Comparison of ENCODE assay signal across 7 mouse cellular contexts in the genomic region with DNA sequence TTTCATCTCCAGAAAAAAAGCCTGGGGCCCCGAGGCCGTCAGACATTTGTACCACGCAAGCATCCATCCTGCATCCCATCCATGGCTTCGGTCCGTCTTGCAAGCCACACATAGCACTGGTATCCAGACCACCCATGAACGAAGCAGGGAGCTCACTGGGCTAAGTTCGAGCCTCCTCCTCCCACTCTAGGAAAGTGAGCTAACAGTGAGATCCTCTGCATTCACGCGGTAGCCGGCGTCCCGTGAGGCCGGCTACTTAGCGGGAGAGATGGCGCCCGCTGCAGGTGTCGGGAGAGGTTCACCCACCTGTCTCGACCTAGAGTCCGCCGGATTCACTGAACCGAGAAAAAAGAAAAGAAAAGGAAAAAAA. TPM values are rescaled to one million over a fixed set of nuclear protein-coding genes. Genes with fewer than 3 reads are reported as not detected.
DNase-seq lines count a peak whose midpoint lies in the region; ATAC-seq and TF ChIP-seq lines count a peak whose summit lies in the region.

No protein-coding gene starts in this region.

- peak; percentile 53 for ATAC-seq in erythroid progenitor cell, adult 5-6 weeks (replicated peaks; ENCODE audit: low FRiP score, poor library complexity, severe bottlenecking)
- ATAC-seq in limb, embryonic 14.5 days (ENCODE audit: low FRiP score, low read depth): 0 out of 2 replicates have a peak, but pooled peaks have one; percentile 5
- no peak for ATAC-seq in monocyte, adult 5-6 weeks (replicated peaks; ENCODE audit: insufficient number of reproducible peaks, low FRiP score, low TSS enrichment, poor library complexity, severe bottlenecking)

- peak overlapping the region; percentile 60 for H3K4me2 ChIP-seq in limb, embryonic 14.5 days (replicated peaks; ENCODE audit: low read depth, low read length, severe bottlenecking)

- H3K9ac ChIP-seq in limb, embryonic 14.5 days (ENCODE audit: low read depth, low read length, severe bottlenecking): peak overlapping the region; percentile 77

- H3K9me3 ChIP-seq in limb, embryonic 14.5 days (ENCODE audit: control insufficient read depth, low read length): no peaks in the 10 kb centered on the region

- no peak for TF ChIP-seq POLR2A in spleen, adult 2 months (IDR thresholded peaks at IDR 0.05; ENCODE audit: low read depth, low read length)
- TF ChIP-seq POLR2A in limb, embryonic 14.5 days (IDR thresholded peaks at IDR 0.05; ENCODE audit: borderline replicate concordance, extremely low read depth, insufficient read depth, insufficient read length): no peak
- TF ChIP-seq POLR2A in olfactory bulb, adult 2 months (IDR thresholded peaks at IDR 0.05; ENCODE audit: insufficient read depth, low read depth, low read length): no peak; the same call in 1 of the 2 replicates

- peaks cover 6% of the 10 kb centered on the region; the same call in 1 of the 2 replicates for H3K4me1 ChIP-seq in spleen, adult 2 months (ENCODE audit: control insufficient read depth, insufficient read depth, insufficient read length)
- peaks cover 12% of the 10 kb centered on the region for H3K4me1 ChIP-seq in limb, embryonic 14.5 days (ENCODE audit: control insufficient read depth, insufficient read depth, low read length)
- peaks cover 17% of the 10 kb centered on the region for H3K4me1 ChIP-seq in olfactory bulb, adult 2 months (ENCODE audit: control insufficient read depth, insufficient read depth, low read length)

- no peaks in the 10 kb centered on the region; the same call in 1 of the 2 replicates for H3K36me3 ChIP-seq in spleen, adult 2 months (ENCODE audit: control insufficient read depth, insufficient read depth, low read length)
- peaks cover 34% of the 10 kb centered on the region for H3K36me3 ChIP-seq in limb, embryonic 14.5 days (ENCODE audit: control insufficient read depth, insufficient read depth, low read length)

- TF ChIP-seq CTCF in spleen, adult 2 months (IDR thresholded peaks at IDR 0.05; ENCODE audit: extremely low read depth, insufficient read depth, insufficient read length, insufficient replicate concordance): no peak
- no peak for TF ChIP-seq CTCF in olfactory bulb, adult 2 months (IDR thresholded peaks at IDR 0.05; ENCODE audit: insufficient read depth, low read depth, low read length)

- no peak for DNase-seq in spleen, adult 2 months (ENCODE audit: low read depth in 1 of 2, low spot score in 2 of 2)
- DNase-seq in spleen, postnatal 10 days (ENCODE audit: low spot score in 2 of 2): no peak
- peak; percentile 12 for DNase-seq in limb, embryonic 14.5 days (ENCODE audit: low spot score)
- DNase-seq in frontal cortex, postnatal 25 days (ENCODE audit: low spot score in 2 of 2): no peak

- WGBS in spleen, adult 2 months: under 1% methylated on average over 21 of the region's 21 CpGs
- under 1% methylated on average over 21 of the region's 21 CpGs for WGBS in limb, embryonic 14.5 days
- under 1% methylated on average over 21 of the region's 21 CpGs for WGBS in olfactory bulb, adult 2 months

- H3K27ac ChIP-seq in spleen, adult 2 months (ENCODE audit: insufficient read depth, low read length): peak overlapping the region; percentile 85
- H3K27ac ChIP-seq in limb, embryonic 14.5 days (replicated peaks; ENCODE audit: low read depth, low read length): peak overlapping the region; percentile 67
- H3K27ac ChIP-seq in olfactory bulb, adult 2 months (ENCODE audit: insufficient read depth, low read depth, low read length): peak overlapping the region; percentile 39; the same call in 1 of the 2 replicates

- peak overlapping the region; percentile 73 for H3K4me3 ChIP-seq in spleen, adult 2 months (ENCODE audit: extremely low read depth, insufficient read depth, insufficient read length)
- H3K4me3 ChIP-seq in limb, embryonic 14.5 days (replicated peaks; ENCODE audit: low read length): peak overlapping the region; percentile 79
- H3K4me3 ChIP-seq in olfactory bulb, adult 2 months (ENCODE audit: insufficient read depth, low read depth, low read length): peak overlapping the region; percentile 99

- no peaks in the 10 kb centered on the region for H3K27me3 ChIP-seq in spleen, adult 2 months (ENCODE audit: control insufficient read depth, insufficient read depth, low read length)
- no peaks in the 10 kb centered on the region for H3K27me3 ChIP-seq in limb, embryonic 14.5 days (ENCODE audit: control insufficient read depth, insufficient read depth, low read length)

RNA-seq across cellular contexts. Expression of a gene that starts 0.2 kb away (rescaled TPM):
- polyA plus RNA-seq in spleen, adult 2 months (2012; rRNA removed): 17.5 and 23.3 TPM in 2 replicates
- 75.3 and 80.5 TPM in 2 replicates for total RNA-seq in erythroid progenitor cell, adult 5-6 weeks (2015; ENCODE audit: low replicate concordance)
- 27.6 and 39.9 TPM in 2 replicates for total RNA-seq in erythroid progenitor cell, adult 5-6 weeks (2017; ENCODE audit: low replicate concordance)
- 35.2 and 44.3 TPM in 2 replicates for polyA plus RNA-seq in limb, embryonic 14.5 days (2012; rRNA removed)
- polyA plus RNA-seq in limb, embryonic 14.5 days (2014; fragmentation: Nextera tagmentation; extraction: Ambion mirVana): 40.7 and 42.4 TPM in 2 replicates
- not detected in 2 replicates for polyA plus RNA-seq in olfactory bulb, adult 2 months (2012; ENCODE audit: insufficient read depth, insufficient read length, low replicate concordance, missing spikeins)
- 33.9 to 39.8 TPM (median 36.0 TPM) in 3 replicates for total RNA-seq in monocyte, adult 5-6 weeks (2017)

RNA-seq across cellular contexts. Expression of a gene that starts 0.6 kb away (rescaled TPM):
- polyA plus RNA-seq in spleen, adult 2 months (2012; rRNA removed): 16.0 and 16.3 TPM in 2 replicates
- 10.5 and 13.3 TPM in 2 replicates for total RNA-seq in erythroid progenitor cell, adult 5-6 weeks (2015; ENCODE audit: low replicate concordance)
- total RNA-seq in erythroid progenitor cell, adult 5-6 weeks (2017; ENCODE audit: low replicate concordance): 19.8 and 118 TPM in 2 replicates
- 25.6 and 30.7 TPM in 2 replicates for polyA plus RNA-seq in limb, embryonic 14.5 days (2012; rRNA removed)
- 24.4 and 28.5 TPM in 2 replicates for polyA plus RNA-seq in limb, embryonic 14.5 days (2014; fragmentation: Nextera tagmentation; extraction: Ambion mirVana)
- polyA plus RNA-seq in olfactory bulb, adult 2 months (2012; ENCODE audit: insufficient read depth, insufficient read length, low replicate concordance, missing spikeins): not detected in 2 replicates
- 21.3 to 28.1 TPM (median 21.4 TPM) in 3 replicates for total RNA-seq in monocyte, adult 5-6 weeks (2017)

RNA-seq across cellular contexts. Expression of a gene that starts 23.0 kb away (rescaled TPM):
- 17.6 and 23.7 TPM in 2 replicates for polyA plus RNA-seq in spleen, adult 2 months (2012; rRNA removed)
- 4.6 and 17.7 TPM in 2 replicates for total RNA-seq in erythroid progenitor cell, adult 5-6 weeks (2015; ENCODE audit: low replicate concordance)
- total RNA-seq in erythroid progenitor cell, adult 5-6 weeks (2017; ENCODE audit: low replicate concordance): 17.1 and 19.1 TPM in 2 replicates
- 66.0 and 74.7 TPM in 2 replicates for polyA plus RNA-seq in limb, embryonic 14.5 days (2012; rRNA removed)
- polyA plus RNA-seq in limb, embryonic 14.5 days (2014; fragmentation: Nextera tagmentation; extraction: Ambion mirVana): 18.3 and 18.8 TPM in 2 replicates
- not detected in 2 replicates for polyA plus RNA-seq in olfactory bulb, adult 2 months (2012; ENCODE audit: insufficient read depth, insufficient read length, low replicate concordance, missing spikeins)
- 8.4 to 17.0 TPM (median 9.2 TPM) in 3 replicates for total RNA-seq in monocyte, adult 5-6 weeks (2017)

RNA-seq across cellular contexts. Expression of a gene that starts 49.0 kb away (rescaled TPM):
- polyA plus RNA-seq in spleen, adult 2 months (2012; rRNA removed): 0.35 and 0.41 TPM in 2 replicates
- total RNA-seq in erythroid progenitor cell, adult 5-6 weeks (2015; ENCODE audit: low replicate concordance): not detected in 2 replicates
- not detected in 2 replicates for total RNA-seq in erythroid progenitor cell, adult 5-6 weeks (2017; ENCODE audit: low replicate concordance)
- 0.06 and 0.44 TPM in 2 replicates for polyA plus RNA-seq in limb, embryonic 14.5 days (2012; rRNA removed)
- polyA plus RNA-seq in limb, embryonic 14.5 days (2014; fragmentation: Nextera tagmentation; extraction: Ambion mirVana): not detected in 2 replicates
- polyA plus RNA-seq in olfactory bulb, adult 2 months (2012; ENCODE audit: insufficient read depth, insufficient read length, low replicate concordance, missing spikeins): not detected in 2 replicates
- not detected in 3 replicates for total RNA-seq in monocyte, adult 5-6 weeks (2017)

RNA-seq across cellular contexts. Expression of a gene that starts 55.3 kb away (rescaled TPM):
- polyA plus RNA-seq in spleen, adult 2 months (2012; rRNA removed): 0.53 and 0.63 TPM in 2 replicates
- total RNA-seq in erythroid progenitor cell, adult 5-6 weeks (2015; ENCODE audit: low replicate concordance): 4.3 and 10.9 TPM in 2 replicates
- total RNA-seq in erythroid progenitor cell, adult 5-6 weeks (2017; ENCODE audit: low replicate concordance): 2.7 and 9.5 TPM in 2 replicates
- polyA plus RNA-seq in limb, embryonic 14.5 days (2012; rRNA removed): 0.06 and 0.09 TPM in 2 replicates
- 0.47 TPM in 1 of 2 replicates, not detected in the other for polyA plus RNA-seq in limb, embryonic 14.5 days (2014; fragmentation: Nextera tagmentation; extraction: Ambion mirVana)
- not detected in 2 replicates for polyA plus RNA-seq in olfactory bulb, adult 2 months (2012; ENCODE audit: insufficient read depth, insufficient read length, low replicate concordance, missing spikeins)
- not detected in 3 replicates for total RNA-seq in monocyte, adult 5-6 weeks (2017)

Comparison
In these comparisons a context has a peak if more than half of its experiments do, and no peak if none do; other contexts are left out.
1. RNA of a gene that starts 0.6 kb away (polyA plus RNA-seq): 24.4 to 30.7 TPM in limb, embryonic 14.5 days and 16.0 to 16.3 TPM in spleen, adult 2 months; not detected in olfactory bulb, adult 2 months; every median in the first group is over 10 times any median in the second.
2. Peak in every context shown above with its lines, with median percentiles within 50 percentile points of each other: H3K27ac ChIP-seq and H3K4me3 ChIP-seq.